Mouse (Mus musculus): ENCODE results near the gene Rad1. TPM values are rescaled to one million over a fixed set of nuclear protein-coding genes. Genes with fewer than 3 reads are reported as not detected.
"Not testable (repeated sequence)": the region's sequence is repeated elsewhere in the genome, so short reads cannot be mapped to it uniquely, and the experiment has no call there.

Gene Rad1
- total RNA-seq, 2 experiments from 2014 or later, result 5.0 to 5.8 TPM

DNA sequence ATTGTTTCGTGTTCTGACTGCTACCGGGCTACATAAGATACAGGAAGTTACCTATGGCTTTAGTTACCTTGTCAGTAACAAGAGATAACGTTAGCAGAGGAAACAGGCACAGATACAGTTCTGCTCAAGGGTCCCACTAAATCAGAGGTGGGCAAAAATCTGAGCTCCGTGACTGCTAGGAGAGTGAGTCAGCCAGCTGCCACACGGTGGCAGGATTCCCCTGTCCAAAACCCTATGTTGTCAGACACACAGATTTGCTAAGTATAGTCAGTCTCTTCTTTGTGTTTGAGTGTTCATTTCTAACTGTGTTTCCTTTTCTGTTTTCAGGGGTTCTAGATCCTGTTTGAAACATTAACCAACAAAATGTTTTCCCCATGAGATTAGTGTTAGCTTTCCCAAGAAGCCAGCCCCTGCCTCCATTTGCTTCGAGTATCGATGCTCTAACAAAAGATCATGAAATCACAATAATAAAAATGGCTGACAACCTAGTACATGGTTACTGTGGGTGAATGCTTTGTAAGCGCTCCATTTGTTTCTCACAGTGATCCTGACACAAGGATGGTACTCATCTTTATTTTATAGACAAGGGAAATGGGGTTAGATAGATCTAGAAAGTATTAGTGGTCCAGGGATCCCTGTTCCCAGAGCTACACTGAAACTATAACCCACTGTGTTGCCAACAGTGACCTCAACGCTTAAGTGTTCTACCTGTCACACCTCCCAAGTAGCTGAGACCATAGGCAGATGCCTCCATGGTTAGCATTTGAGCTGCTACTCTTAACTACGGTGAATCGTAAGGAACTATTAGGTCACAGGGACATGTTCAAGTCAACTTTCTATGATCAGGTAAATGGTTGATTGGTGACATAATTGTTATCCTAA lies 15.3 kb downstream of the Rad1 start:
- intact Hi-C loops (cut with DNase I; ENCODE audit: low total_unique reads), result loop anchor here (10.0 kb wide), 2 partner anchors 214 to 374 kb away; partner anchors contain the start of gene Rai14
- peak; percentile 51 for DNase-seq

DNA sequence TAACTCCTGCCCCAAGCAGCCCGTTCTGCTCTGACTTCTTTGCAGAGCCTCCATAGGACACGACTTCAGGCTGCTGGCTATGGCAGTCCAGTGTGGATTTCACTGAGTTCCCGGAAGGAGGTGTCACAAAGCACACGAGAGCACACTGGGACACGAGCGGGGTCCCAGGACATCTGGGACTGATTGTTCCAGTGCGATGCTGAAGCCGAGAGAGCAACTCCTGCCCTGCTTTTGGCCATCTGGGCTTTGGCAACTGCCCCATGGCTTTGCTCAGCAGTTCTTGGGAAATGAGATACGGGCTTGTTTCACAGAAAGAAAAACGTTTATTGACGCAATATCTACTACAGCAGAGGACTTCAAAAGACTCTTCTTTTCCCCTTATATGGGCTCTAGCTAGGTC lies 20.3 kb downstream of the Rad1 start:
- intact Hi-C loops (cut with DNase I; ENCODE audit: low total_unique reads), result loop anchor here (10.0 kb wide), 2 partner anchors 209 to 369 kb away; partner anchors contain the start of gene Rai14
- DNase-seq, result peak; percentile 62

DNA sequence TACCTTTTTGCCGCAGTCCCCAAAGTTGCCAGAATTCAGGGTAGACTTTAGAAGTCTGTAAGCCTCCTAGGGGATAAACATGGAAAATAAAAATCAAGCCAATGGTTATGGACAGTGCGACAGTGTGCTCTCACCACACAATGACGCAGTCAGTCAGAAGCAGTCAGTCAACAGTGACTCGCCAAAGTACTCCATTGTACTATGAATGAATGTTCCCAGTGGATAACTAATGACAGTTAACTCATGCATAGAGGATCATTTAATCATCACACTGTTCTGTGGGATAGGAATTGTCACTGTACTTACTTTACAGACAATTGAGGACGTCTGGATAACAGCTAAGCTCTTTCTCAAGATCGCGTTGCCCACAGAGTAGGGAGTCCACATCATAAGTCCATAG lies 29.3 kb downstream of the Rad1 start:
- DNase-seq, result no peak
- intact Hi-C loops (cut with DNase I; ENCODE audit: low total_unique reads), result no loop called here

DNA sequence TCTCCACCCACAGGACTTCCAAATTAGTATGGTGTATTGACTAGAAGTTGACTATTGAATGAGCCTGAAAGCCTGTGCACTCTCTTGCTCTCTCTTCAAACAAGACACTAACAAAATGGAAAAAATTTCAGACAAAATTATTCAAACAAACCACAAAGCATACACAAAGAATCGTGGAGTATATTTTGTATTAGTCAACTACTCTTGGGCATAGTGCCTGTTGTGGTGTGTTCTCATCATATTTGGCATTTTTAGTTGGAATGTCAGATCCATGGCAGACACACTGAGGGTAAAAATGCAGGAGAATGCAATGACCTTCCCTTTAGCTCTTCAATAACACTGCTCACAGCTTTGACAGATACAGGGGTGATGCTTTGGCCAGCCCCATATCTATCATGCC lies 40.1 kb downstream of the Rad1 start:
- DNase-seq, result no peak
- intact Hi-C loops (cut with DNase I; ENCODE audit: low total_unique reads), result no loop called here

DNA sequence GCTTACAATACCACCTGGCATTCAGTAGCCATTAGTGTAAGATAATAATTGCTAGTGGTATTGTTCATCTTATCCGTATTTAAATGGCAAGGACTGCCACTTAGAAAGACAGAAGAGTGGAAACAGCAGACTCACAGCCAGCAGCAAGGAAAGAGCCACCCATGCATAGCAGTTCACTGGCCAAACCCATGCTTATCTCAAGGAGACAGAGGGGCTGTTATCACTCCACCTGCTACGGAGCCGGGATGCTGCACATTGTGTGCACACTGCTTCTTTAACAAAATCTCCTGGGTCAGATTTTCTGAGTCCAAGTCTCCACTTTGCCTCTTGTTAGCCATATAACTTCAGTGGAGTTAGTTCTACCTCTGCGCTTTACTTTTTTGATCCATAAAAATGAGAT lies 45.5 kb downstream of the Rad1 start:
- intact Hi-C loops (cut with DNase I; ENCODE audit: low total_unique reads), result no loop called here
- no peak for DNase-seq

DNA sequence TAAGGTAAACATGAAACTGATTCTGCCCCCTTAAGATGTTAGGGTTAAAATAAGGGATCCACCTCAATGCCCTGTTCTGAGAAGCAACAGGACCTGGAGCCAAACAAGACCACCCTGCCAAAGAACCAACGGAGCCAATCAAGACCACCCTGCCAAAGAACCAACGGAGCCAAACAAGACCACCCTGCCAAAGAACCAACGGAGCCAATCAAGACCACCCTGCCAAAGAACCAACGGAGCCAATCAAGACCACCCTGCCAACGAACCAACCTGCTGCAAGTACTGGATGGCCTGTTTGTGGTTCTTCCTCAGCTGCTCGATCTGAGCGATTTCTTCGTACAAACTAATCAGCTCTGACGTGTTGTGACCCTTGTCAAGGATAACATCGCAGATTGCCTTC lies 47.5 kb downstream of the Rad1 start:
- intact Hi-C loops (cut with DNase I; ENCODE audit: low total_unique reads); DNase-seq: not testable (repeated sequence)

DNA sequence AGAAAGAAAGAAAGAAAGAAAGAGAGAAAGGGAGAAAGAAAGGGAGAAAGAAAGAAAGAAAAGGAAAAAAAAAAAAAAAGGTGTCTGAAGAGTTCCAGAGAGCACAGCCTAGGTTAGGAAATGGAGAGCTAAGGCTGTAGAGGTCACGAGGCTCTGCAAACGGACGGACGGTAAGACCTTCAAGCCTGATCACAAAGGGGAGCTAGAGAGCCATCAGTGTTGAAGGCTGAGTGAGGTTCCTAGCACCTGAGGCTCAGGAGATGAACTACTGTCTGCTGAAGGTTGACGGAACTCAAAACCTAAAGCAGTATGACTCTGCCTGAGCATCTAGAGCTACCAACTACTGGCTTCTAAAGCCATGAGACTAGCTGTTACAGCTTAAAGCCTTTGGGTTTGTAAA lies 48.8 kb downstream of the Rad1 start:
- no peak for DNase-seq
- intact Hi-C loops (cut with DNase I; ENCODE audit: low total_unique reads), result no loop called here

DNA sequence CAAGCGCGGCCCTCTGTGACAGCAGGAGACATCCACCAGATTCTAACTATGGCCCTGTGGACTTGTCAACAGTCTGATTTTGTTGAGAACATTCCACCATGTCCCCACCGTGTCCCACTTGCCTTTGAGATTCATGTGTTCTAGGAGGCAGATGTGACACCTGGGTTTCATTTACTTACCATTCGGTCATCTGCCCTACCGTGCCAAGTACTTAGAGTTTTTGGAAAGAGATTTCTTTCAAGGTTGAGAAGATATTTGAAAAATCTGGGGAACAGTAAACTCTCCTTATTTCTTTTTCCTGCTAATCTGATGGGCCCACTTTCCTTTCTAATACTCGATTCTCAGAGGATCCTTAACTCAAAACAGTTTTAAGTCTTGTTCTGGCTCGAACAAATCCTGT lies 50.2 kb downstream of the Rad1 start:
- DNase-seq, result no peak
- intact Hi-C loops (cut with DNase I; ENCODE audit: low total_unique reads), result no loop called here

DNA sequence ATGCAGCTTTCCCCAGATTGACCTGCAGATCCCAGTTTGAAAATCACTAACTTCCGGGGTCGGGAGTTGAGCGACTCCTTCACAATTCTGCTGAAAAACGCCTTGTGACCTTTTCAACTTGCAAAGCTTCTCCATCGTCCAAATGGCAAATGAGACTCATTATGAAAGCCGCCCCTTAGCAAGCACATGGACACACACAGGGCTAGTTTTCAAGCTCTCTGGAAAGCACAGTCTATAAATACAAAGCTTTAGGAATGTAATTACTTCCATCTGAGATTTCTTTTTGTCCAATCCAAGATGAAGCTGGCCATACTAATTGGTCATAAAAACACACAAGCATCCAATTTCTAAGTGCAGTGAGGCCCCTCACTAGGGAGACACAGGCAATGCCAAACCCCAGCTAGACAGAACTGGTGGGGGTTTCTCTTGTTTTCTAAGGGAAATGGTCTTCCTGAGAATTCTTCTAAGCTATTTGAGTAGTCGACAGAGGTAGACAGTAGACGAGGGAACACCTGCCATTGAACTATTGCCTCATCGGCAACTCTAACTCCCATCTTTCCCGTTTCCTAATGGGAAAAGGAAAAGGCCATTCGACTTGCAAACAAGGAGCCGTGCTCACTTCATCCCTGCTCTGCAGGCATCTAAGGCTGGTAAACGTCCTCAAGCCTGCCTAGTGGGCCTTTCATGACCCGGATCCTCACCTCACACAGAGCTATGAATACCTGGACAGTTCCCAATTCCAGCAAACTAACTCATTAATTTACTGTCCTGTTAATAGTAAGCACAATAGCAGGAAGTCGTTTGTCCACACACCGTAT lies 54.7 kb downstream of the Rad1 start:
- DNase-seq, result no peak
- intact Hi-C loops (cut with DNase I; ENCODE audit: low total_unique reads), result no loop called here

Other genes with a start within 250 kb of the Rad1 start
- not detected for gene Gm21973, start 160.6 kb upstream of the Rad1 start, total RNA-seq (2021)
- gene Agxt2, start 127.5 kb upstream of the Rad1 start, total RNA-seq (2021), result not detected
- gene Dnajc21, start 15.5 kb upstream of the Rad1 start, total RNA-seq (2021), result 10 to 100 TPM; 26.6 to 27.9 TPM
- 10 to 100 TPM; 15.6 to 18.0 TPM for gene Brix1, start 71 bp upstream of the Rad1 start, total RNA-seq (2021)
- gene Ttc23l, start 72.7 kb downstream of the Rad1 start, total RNA-seq (2021), result not detected
- 1 to 10 TPM; 4.1 to 4.8 TPM for gene Rai14, start 228.6 kb downstream of the Rad1 start, total RNA-seq (2021)

Measured in gastrocnemius, postnatal 14 days (tissue).